Mouse (Mus musculus): Measurements from ENCODE around the gene Tmem151a. TPM values are rescaled to one million over a fixed set of nuclear protein-coding genes. Genes with fewer than 3 reads are reported as not detected.

Tmem151a gene
- polyA plus RNA-seq, 1 experiment from 2014 or later = 0.79 TPM

DNA sequence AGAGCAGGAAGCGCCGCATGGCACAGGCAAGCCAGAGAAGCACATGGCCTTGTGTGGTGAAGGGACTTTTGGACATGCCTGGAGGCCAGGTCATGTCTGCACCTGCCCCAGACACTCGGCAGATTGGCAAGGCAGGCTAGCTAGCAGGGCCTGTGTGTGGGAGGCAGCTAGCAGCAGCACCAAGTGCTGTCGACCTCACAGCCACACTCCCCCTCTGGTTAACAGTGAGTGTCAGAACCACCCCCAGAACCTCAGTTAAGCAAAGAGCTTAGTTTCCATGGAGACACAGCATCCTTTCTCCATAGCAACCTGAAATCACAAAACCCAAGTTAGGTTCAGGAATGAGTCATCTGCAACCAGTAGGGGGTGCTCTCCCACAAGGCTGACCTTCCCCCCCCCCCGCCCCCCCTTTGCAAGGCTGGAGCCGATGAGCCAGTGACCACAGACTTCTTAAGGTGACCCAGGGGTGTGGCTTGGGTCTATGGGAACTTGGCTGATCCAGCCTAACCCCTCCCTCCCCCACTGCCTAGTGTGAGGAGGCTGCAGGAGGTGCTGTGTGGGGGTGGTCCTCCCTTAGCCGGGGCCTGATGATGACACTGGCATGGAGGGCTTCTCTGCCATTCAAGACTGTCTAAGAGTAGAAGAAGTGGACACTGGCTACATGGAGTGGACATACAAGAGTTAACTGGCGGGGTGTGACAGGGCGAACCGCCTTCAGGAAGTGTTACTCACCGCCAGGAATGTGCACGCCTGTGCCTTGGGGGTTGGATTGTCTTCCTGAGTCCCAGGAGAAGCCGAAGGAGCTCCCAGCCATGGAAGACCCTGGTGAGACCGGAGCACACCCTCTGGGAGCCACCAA lies 35.1 kb downstream of the Tmem151a start, which contains the start of gene Rin1:
Rin1 (plus strand) TSS at position 435 of the 859 bp plus-strand sequence.
- H3K4me1 ChIP-seq (ENCODE audit: insufficient read depth) = peaks cover 3% of the 10 kb centered on the region; the same call in 1 of the 2 replicates
- no peaks in the 10 kb centered on the region for H3K9me3 ChIP-seq (ENCODE audit: low read length)
- 26% methylated on average over 13 of the region's 14 CpGs for WGBS (ENCODE audit: insufficient replicate concordance)
- TF ChIP-seq CTCF (IDR thresholded peaks at IDR 0.05; ENCODE audit: low read depth) = peak; percentile 58
- TF ChIP-seq EP300 (IDR thresholded peaks at IDR 0.05; ENCODE audit: low read depth) = no peak
- 0 out of 2 replicates have a peak within 1 kb of the TSS, but pooled peaks have one; percentile 11 for H3K4me3 ChIP-seq (ENCODE audit: low read depth, low read length)
- H3K4me2 ChIP-seq (ENCODE audit: low read depth, low read length) = peak within 1 kb of the TSS; percentile 39
- H3K36me3 ChIP-seq (replicated peaks; ENCODE audit: insufficient read depth, low read length) = peaks cover 29% of the 10 kb centered on the region
- peaks cover 28% of the 10 kb centered on the region for H3K27me3 ChIP-seq (ENCODE audit: insufficient read depth, low read length)
- no peak within 1 kb of the TSS; the same call in 1 of the 2 replicates for H3K9ac ChIP-seq (replicated peaks)
- DNase-seq (peak; percentile 50), ATAC-seq (peak; percentile 35; the same call in 1 of the 2 replicates)
- no peak within 1 kb of the TSS for H3K27ac ChIP-seq (ENCODE audit: low read depth)

DNA sequence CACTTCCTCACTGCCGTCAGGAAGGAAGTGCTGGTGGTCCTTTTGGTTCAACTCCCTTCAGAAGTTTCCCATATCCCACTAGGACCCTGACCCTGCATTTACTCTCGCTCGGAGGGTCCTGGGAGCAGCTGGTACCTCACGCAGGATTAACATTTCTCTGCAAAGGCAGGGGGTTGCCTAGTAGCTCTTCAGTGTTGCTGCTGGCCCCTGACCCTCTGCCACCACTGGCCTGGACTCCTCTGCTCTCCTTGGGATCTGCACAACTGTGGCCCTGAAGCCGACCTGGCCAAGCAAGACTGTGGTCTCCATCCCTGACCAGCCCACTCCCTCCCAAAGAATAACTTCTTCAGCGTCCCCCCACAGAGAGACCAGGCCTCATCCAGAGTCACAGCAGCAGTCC lies 36.0 kb downstream of the Tmem151a start:
- Histone ChIP-seq H3K9me3 (ENCODE audit: low read length) (no peaks in the 10 kb centered on the region), H3K27ac (ENCODE audit: low read depth) (no peak overlapping the region), H3K36me3 (replicated peaks; ENCODE audit: insufficient read depth, low read length) (peaks cover 29% of the 10 kb centered on the region), H3K9ac (replicated peaks) (no peak overlapping the region), H3K4me3 (ENCODE audit: low read depth, low read length) (no peak overlapping the region), H3K4me2 (ENCODE audit: low read depth, low read length) (no peak overlapping the region), H3K4me1 (ENCODE audit: insufficient read depth) (peaks cover 3% of the 10 kb centered on the region; the same call in 1 of the 2 replicates), H3K27me3 (ENCODE audit: insufficient read depth, low read length) (peaks cover 27% of the 10 kb centered on the region)
- 74% methylated on average over 6 of the region's 6 CpGs for WGBS (ENCODE audit: insufficient replicate concordance)
- TF ChIP-seq EP300 (IDR thresholded peaks at IDR 0.05; ENCODE audit: low read depth) (no peak), CTCF (IDR thresholded peaks at IDR 0.05; ENCODE audit: low read depth) (no peak)
- ATAC-seq = no peak
- DNase-seq = no peak

DNA sequence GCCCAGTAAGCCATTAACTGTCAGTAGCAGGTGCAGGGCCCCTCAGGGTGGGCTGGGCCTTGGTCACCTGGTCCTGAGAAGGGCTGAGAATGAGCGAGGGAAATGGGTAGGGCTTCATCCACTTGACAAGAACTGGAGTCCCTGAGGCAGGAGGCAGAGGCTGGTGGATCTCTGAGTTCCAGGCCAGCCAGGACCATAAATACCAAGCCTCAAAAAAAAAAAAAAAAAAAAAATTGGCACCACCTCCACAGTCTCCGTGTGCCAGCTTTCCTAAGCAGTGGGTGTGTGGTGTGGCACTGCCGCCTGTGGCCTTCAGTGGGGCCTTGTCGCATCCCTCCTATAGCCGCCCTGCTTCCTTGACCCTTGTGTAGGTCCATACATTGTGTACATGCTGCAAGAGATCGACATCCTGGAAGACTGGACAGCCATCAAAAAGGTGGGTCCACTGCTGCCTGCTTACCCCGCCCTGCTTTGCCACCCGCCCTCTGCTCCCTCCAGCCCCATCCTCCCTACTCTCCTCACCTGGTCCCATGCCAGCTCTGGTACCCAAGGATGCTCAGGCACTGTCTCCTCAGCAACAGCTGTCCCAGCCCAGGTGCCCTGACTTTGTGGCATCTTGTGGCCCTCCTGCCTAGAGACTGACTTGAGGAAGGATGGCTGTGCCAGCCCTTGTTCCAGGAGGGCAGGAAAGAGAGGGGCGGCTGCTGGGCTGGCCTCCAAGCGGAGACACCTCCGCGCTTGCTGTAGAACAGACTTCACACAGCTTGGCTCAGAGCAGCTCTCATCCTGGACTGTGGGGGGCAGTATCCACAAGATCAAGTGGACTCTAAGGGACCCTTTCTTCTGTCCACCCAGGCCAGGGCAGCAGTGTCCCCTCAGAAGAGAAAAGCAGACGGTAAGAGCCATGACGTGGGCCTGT lies 36.9 kb downstream of the Tmem151a start:
- no peak for TF ChIP-seq CTCF (IDR thresholded peaks at IDR 0.05; ENCODE audit: low read depth)
- no peak for TF ChIP-seq EP300 (IDR thresholded peaks at IDR 0.05; ENCODE audit: low read depth)
- Histone ChIP-seq H3K9ac (replicated peaks) (no peak overlapping the region), H3K27me3 (ENCODE audit: insufficient read depth, low read length) (peaks cover 24% of the 10 kb centered on the region), H3K4me2 (ENCODE audit: low read depth, low read length) (no peak overlapping the region), H3K4me1 (ENCODE audit: insufficient read depth) (peaks cover 3% of the 10 kb centered on the region; the same call in 1 of the 2 replicates), H3K9me3 (ENCODE audit: low read length) (no peaks in the 10 kb centered on the region), H3K4me3 (ENCODE audit: low read depth, low read length) (no peak overlapping the region), H3K27ac (ENCODE audit: low read depth) (no peak overlapping the region), H3K36me3 (replicated peaks; ENCODE audit: insufficient read depth, low read length) (peaks cover 32% of the 10 kb centered on the region)
- no peak for DNase-seq
- WGBS (ENCODE audit: insufficient replicate concordance) = 80% methylated on average over 14 of the region's 14 CpGs
- no peak for ATAC-seq

DNA sequence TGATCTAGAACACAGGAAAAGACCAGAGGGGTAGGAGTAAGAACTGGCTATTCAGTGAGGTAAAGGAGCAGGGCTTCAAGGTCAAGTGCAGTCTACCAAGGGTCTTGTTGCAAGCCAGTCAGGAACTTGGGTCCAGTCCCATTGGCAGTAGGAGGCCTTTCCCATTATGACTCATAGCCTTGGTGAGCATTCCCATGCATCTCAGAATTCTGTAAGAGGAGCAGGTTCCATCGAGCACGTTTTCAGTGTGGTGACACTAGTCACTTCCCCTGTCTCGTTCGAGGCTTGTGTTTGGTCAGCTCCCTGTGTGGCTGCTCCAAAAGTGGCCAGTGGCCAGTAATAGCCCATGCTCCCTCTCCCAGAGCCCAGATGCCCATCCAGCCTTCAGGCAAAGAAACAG lies 39.8 kb downstream of the Tmem151a start:
- TF ChIP-seq EP300 (IDR thresholded peaks at IDR 0.05; ENCODE audit: low read depth) (no peak), CTCF (IDR thresholded peaks at IDR 0.05; ENCODE audit: low read depth) (no peak)

DNA sequence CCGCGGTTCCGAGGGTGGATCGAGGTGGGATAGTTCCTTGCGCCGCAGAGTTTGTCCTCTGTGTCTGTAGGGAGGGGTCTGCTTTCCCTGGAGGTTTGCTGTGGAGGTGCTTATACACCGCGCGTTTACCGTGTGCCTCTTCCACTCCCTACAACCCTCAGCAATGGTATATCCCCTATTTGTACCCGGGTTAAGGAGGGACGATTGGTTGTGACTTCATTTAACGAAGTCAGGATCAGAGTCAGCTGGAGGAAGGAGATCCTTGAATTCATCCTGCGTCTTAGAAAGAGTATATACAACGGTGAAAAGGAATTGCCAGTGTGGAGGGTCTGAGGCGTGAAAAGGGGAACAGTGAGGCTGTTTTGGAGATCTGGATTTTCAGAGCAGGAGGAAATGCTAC lies 43.7 kb downstream of the Tmem151a start:
- TF ChIP-seq EP300 (IDR thresholded peaks at IDR 0.05; ENCODE audit: low read depth) = no peak
- peaks cover 23% of the 10 kb centered on the region for H3K4me1 ChIP-seq (ENCODE audit: insufficient read depth)
- WGBS (ENCODE audit: insufficient replicate concordance) = under 1% methylated on average over 16 of the region's 16 CpGs
- H3K27ac ChIP-seq (ENCODE audit: low read depth) = peak overlapping the region; percentile 85
- H3K9ac ChIP-seq (replicated peaks) = peak overlapping the region; percentile 96
- H3K9me3 ChIP-seq (ENCODE audit: low read length) = no peaks in the 10 kb centered on the region
- H3K4me2 ChIP-seq (ENCODE audit: low read depth, low read length) = peak overlapping the region; percentile 100
- DNase-seq (no peak), ATAC-seq (no peak; the same call in 1 of the 2 replicates)
- peak overlapping the region; percentile 89 for H3K4me3 ChIP-seq (ENCODE audit: low read depth, low read length)
- 0 out of 2 replicates have a peak, but pooled peaks cover 4% of the 10 kb centered on the region for H3K27me3 ChIP-seq (ENCODE audit: insufficient read depth, low read length)
- H3K36me3 ChIP-seq (replicated peaks; ENCODE audit: insufficient read depth, low read length) = peaks cover 10% of the 10 kb centered on the region; the same call in 1 of the 2 replicates

More for the DNA sequence above, 39.8 kb downstream of the Tmem151a start:
- Histone ChIP-seq H3K9ac (replicated peaks) (no peak overlapping the region), H3K27ac (ENCODE audit: low read depth) (no peak overlapping the region), H3K4me2 (ENCODE audit: low read depth, low read length) (no peak overlapping the region), H3K27me3 (ENCODE audit: insufficient read depth, low read length) (peaks cover 2% of the 10 kb centered on the region), H3K4me1 (ENCODE audit: insufficient read depth) (peaks cover 12% of the 10 kb centered on the region), H3K9me3 (ENCODE audit: low read length) (no peaks in the 10 kb centered on the region), H3K4me3 (ENCODE audit: low read depth, low read length) (no peak overlapping the region), H3K36me3 (replicated peaks; ENCODE audit: insufficient read depth, low read length) (peaks cover 32% of the 10 kb centered on the region)
- WGBS (ENCODE audit: insufficient replicate concordance) = 81% methylated on average over 4 of the region's 4 CpGs
- DNase-seq = no peak
- ATAC-seq = no peak

All from liver, postnatal 0 days (tissue).